Mouse (Mus musculus): Measurements from ENCODE around the gene Tsen15. TPM values are rescaled to one million over a fixed set of nuclear protein-coding genes. Genes with fewer than 3 reads are reported as not detected.

The Tsen15 gene
- 109 and 121 TPM in 2 replicates for polyA plus RNA-seq (2016; fragmentation: Nextera tagmentation; extraction: Ambion mirVana)

DNA sequence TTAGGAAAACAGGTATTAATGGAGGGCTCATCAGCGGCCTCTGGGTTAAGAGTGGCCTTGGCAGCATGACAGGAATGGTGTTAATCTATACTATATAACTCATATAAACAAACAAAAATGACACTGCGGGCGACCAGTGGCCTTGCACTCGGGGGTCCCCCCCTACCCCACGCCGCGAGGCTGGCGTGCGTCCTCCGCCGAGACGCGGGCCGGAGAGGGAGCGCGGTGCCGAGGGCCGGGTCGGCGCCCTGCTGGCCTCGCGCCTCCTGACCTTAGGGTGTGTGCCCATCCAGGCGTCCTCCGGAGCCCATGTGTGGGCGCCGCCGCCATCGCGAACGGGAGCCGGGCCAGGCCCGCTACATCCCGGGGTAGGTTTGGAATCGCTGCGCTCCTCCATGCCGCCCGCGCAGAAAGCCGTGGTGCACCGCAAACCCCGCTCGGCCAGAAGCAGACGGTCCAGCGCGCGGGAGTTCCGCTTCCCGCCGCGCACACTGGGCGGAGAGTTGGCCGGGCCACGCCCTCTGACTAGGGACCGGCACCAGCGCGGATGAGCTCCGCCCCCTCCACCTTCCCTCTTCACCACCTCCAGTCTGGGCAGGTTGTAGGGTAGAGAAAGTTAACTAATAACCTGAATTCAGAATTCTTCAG is at the start of gene Tsen15:
Tsen15 (minus strand) TSS at position 501 of the 648 bp plus-strand sequence.
- Histone ChIP-seq H3K27me3 (ENCODE audit: low read depth, poor library complexity, severe bottlenecking) (no peaks in the 10 kb centered on the region), H3K9me3 (replicated peaks) (no peaks in the 10 kb centered on the region), H3K36me3 (peaks cover 17% of the 10 kb centered on the region), H3K4me1 (no peaks in the 10 kb centered on the region), H3K4me3 (peak within 1 kb of the TSS; percentile 88), H3K27ac (peak within 1 kb of the TSS; percentile 89)
- peak; percentile 88 for DNase-seq (ENCODE audit: low spot score)
- WGBS = under 1% methylated on average over 57 of the region's 57 CpGs

DNA sequence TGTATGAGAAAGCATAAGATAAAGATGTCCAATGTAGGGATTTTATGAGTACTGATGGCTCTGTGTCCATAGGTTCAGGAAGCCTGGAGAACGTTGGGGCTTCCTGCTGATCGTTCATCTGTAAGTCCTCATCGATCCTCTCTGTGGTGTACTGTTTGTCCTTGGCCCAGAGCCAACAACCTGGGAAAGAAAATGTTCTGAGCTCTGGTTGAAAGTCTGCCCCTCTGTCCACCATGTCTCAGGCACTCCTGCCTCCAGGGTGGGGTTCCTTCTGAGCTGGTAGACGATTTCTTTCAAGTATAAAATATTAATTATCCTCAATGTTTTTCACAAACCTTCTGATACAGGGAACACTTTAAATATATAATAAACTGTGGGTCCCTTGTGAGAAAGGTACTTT is 47.7 kb upstream of the Tsen15 start:
- Histone ChIP-seq H3K36me3 (no peaks in the 10 kb centered on the region), H3K9me3 (replicated peaks) (no peaks in the 10 kb centered on the region), H3K27ac (no peak overlapping the region), H3K4me3 (no peak overlapping the region), H3K4me1 (no peaks in the 10 kb centered on the region), H3K27me3 (ENCODE audit: low read depth, poor library complexity, severe bottlenecking) (no peaks in the 10 kb centered on the region)
- WGBS = 91% methylated on average over 4 of the region's 4 CpGs
- no peak for DNase-seq (ENCODE audit: low spot score)

GRCm38 (mm10) chr1:152429805-152430204 is 43.3 kb upstream of the Tsen15 start:
- no peaks in the 10 kb centered on the region for H3K27me3 ChIP-seq (ENCODE audit: low read depth, poor library complexity, severe bottlenecking)
- no peaks in the 10 kb centered on the region for H3K4me1 ChIP-seq
- no peak overlapping the region for H3K27ac ChIP-seq
- H3K36me3 ChIP-seq = no peaks in the 10 kb centered on the region
- DNase-seq (ENCODE audit: low spot score) = no peak
- WGBS = 91% methylated on average over 7 of the region's 7 CpGs
- H3K4me3 ChIP-seq = no peak overlapping the region
- no peaks in the 10 kb centered on the region for H3K9me3 ChIP-seq (replicated peaks)

GRCm38 (mm10) chr1:152427912-152428581 is 41.6 kb upstream of the Tsen15 start:
- no peak overlapping the region for H3K4me3 ChIP-seq
- H3K27me3 ChIP-seq (ENCODE audit: low read depth, poor library complexity, severe bottlenecking) = no peaks in the 10 kb centered on the region
- H3K36me3 ChIP-seq = no peaks in the 10 kb centered on the region
- peaks cover 6% of the 10 kb centered on the region for H3K4me1 ChIP-seq
- H3K27ac ChIP-seq = no peak overlapping the region
- DNase-seq (ENCODE audit: low spot score) = no peak
- no peaks in the 10 kb centered on the region for H3K9me3 ChIP-seq (replicated peaks)
- WGBS = 61% methylated on average over 12 of the region's 12 CpGs

- no peak for DNase-seq (ENCODE audit: low spot score)
- 79% methylated on average over 3 of the region's 3 CpGs for WGBS
Observed at GRCm38 (mm10) chr1:152423052-152423451, 36.6 kb upstream of the Tsen15 start.

GRCm38 (mm10) chr1:152422295-152422694 is 35.8 kb upstream of the Tsen15 start:
- no peaks in the 10 kb centered on the region for H3K9me3 ChIP-seq (replicated peaks)
- no peaks in the 10 kb centered on the region for H3K27me3 ChIP-seq (ENCODE audit: low read depth, poor library complexity, severe bottlenecking)
- H3K4me1 ChIP-seq = peaks cover 25% of the 10 kb centered on the region
- no peaks in the 10 kb centered on the region for H3K36me3 ChIP-seq
- 74% methylated on average over 3 of the region's 3 CpGs for WGBS
- no peak overlapping the region for H3K4me3 ChIP-seq
- DNase-seq (ENCODE audit: low spot score) = no peak
- no peak overlapping the region for H3K27ac ChIP-seq

More at GRCm38 (mm10) chr1:152423052-152423451, 36.6 kb upstream of the Tsen15 start:
- Histone ChIP-seq H3K4me1 (peaks cover 18% of the 10 kb centered on the region), H3K36me3 (no peaks in the 10 kb centered on the region), H3K27me3 (ENCODE audit: low read depth, poor library complexity, severe bottlenecking) (no peaks in the 10 kb centered on the region), H3K9me3 (replicated peaks) (no peaks in the 10 kb centered on the region), H3K27ac (no peak overlapping the region), H3K4me3 (no peak overlapping the region)

GRCm38 (mm10) chr1:152417602-152418001 is 31.1 kb upstream of the Tsen15 start:
- no peak overlapping the region for H3K4me3 ChIP-seq
- no peaks in the 10 kb centered on the region for H3K36me3 ChIP-seq
- peak; percentile 37 for DNase-seq (ENCODE audit: low spot score)
- no peaks in the 10 kb centered on the region for H3K27me3 ChIP-seq (ENCODE audit: low read depth, poor library complexity, severe bottlenecking)
- WGBS = 11% methylated on average over 5 of the region's 5 CpGs
- H3K9me3 ChIP-seq (replicated peaks) = no peaks in the 10 kb centered on the region
- H3K4me1 ChIP-seq = peaks cover 16% of the 10 kb centered on the region
- no peak overlapping the region for H3K27ac ChIP-seq

DNA sequence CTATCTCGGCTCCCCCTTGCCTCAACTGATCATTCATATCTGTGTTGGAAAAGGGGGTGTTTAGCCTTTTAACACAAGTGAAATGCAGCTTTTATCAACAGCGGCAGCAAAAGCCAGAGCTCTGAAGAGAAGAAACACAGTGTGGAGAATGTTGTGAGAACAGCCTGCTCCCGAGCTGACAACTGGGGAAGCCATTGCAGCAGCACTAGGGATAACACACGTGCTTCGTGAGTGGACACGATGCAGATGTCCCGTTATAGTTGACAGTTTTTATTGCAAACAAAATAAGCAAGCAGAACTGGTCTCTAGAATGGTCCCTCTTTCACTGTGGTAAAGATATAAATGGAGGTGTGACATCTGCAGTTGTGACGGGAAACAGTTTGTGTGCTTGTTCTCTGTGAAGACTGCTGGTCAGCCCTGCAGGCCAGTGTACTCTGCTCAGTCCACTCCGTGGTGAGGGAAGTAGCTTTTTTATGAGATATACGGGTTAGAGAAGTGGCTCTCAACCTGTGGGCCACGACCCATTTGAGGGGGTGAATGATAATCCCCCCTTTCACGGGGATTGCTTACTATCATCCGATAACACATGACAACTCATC is 29.9 kb upstream of the Tsen15 start:
- Histone ChIP-seq H3K36me3 (no peaks in the 10 kb centered on the region), H3K4me3 (no peak overlapping the region), H3K27me3 (ENCODE audit: low read depth, poor library complexity, severe bottlenecking) (no peaks in the 10 kb centered on the region), H3K27ac (no peak overlapping the region), H3K9me3 (replicated peaks) (no peaks in the 10 kb centered on the region), H3K4me1 (peaks cover 14% of the 10 kb centered on the region)
- no peak for DNase-seq (ENCODE audit: low spot score)
- WGBS = 74% methylated on average over 13 of the region's 13 CpGs

DNA sequence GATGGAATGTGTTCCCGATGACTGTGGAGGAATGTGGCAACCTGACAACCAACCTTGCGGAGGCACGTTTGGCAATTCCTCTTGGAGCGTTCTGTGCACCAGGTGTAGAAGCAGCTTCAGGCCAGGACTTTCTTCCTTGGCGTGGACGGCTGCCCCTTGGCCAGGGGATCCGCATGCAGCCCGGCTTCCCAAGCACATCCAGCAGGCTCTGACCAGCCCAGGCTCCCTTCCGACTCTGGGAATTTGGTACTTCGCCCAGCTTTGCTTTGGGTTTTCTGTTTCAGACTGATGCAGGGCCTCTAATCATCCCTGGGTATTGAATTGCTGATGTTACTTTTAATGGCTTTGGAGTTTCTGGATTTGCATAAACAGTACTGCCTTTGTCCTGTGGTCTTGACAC is 28.0 kb upstream of the Tsen15 start:
- Histone ChIP-seq H3K4me1 (peaks cover 9% of the 10 kb centered on the region), H3K36me3 (no peaks in the 10 kb centered on the region), H3K27me3 (ENCODE audit: low read depth, poor library complexity, severe bottlenecking) (no peaks in the 10 kb centered on the region), H3K27ac (no peak overlapping the region), H3K4me3 (no peak overlapping the region), H3K9me3 (replicated peaks) (no peaks in the 10 kb centered on the region)
- no peak for DNase-seq (ENCODE audit: low spot score)
- 79% methylated on average over 10 of the region's 10 CpGs for WGBS

DNA sequence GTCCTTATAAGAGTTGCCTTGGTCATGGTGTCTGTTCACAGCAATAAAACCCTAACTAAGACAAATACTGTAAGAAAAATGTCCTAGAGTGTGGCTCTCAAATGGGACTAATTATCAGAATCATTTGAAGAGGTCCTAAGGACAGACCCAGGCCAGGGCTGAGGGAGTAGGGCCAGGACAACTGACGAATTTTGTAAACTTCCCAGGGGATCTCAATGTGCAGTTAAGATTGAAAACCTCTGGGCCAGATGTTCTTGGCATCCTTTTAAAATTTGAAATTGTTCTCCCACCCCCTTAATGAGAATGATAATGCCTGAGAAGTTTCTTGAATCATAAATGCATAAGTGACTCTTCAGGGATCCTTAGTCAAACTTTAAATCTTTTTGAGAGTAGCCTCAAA is 27.5 kb upstream of the Tsen15 start:
- Histone ChIP-seq H3K27me3 (ENCODE audit: low read depth, poor library complexity, severe bottlenecking) (no peaks in the 10 kb centered on the region), H3K27ac (no peak overlapping the region), H3K4me1 (peaks cover 9% of the 10 kb centered on the region), H3K36me3 (no peaks in the 10 kb centered on the region), H3K9me3 (replicated peaks) (no peaks in the 10 kb centered on the region), H3K4me3 (no peak overlapping the region)
- WGBS = 69% methylated on average over 1 of the region's 1 CpGs
- DNase-seq (ENCODE audit: low spot score) = no peak

DNA sequence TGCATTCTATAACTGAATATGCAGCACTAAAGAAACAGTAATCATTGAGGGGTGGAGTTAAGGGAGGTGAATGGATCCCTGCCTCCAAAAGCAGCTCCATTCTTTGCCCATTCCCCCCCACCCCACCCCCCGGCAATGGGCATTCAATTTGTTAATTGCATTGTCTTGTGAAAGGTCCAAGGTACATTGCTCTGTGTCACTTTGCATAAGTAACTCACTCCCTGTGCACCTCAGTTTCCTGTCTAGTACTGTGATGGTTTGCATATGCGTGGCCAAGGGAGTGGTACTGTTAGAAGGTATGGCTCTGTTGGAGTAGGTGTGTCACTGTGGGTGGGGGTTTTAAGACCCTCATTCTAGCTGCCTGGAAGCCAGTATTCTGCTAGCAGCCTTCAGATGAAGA is 26.6 kb upstream of the Tsen15 start:
- H3K9me3 ChIP-seq (replicated peaks) = no peaks in the 10 kb centered on the region
- H3K27me3 ChIP-seq (ENCODE audit: low read depth, poor library complexity, severe bottlenecking) = no peaks in the 10 kb centered on the region
- 98% methylated on average over 2 of the region's 2 CpGs for WGBS
- peaks cover 9% of the 10 kb centered on the region for H3K4me1 ChIP-seq
- H3K4me3 ChIP-seq = no peak overlapping the region
- H3K27ac ChIP-seq = no peak overlapping the region
- no peaks in the 10 kb centered on the region for H3K36me3 ChIP-seq
- no peak for DNase-seq (ENCODE audit: low spot score)

DNA sequence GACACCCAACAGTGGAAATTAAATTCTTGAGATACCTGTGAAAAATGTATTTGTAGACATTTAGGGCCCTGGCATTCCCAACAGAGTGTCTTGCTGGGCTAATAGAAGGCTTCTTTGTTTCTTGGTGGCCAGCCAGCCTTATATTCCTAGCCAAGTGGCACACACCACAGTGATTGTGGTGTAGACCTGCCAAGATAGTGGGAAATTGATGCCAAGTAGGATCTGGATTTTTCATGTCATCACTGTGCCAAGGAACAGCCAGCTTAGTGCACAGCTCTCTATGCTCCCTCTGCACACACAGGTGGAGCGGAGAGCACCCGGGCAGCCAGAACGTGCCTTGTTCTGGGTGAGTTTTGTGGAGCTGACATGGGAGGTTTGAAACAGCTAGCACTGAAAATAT is 24.2 kb upstream of the Tsen15 start:
- DNase-seq (ENCODE audit: low spot score) = no peak
- Histone ChIP-seq H3K27ac (no peak overlapping the region), H3K9me3 (replicated peaks) (no peaks in the 10 kb centered on the region), H3K4me1 (peaks cover 8% of the 10 kb centered on the region), H3K4me3 (no peak overlapping the region), H3K36me3 (no peaks in the 10 kb centered on the region), H3K27me3 (ENCODE audit: low read depth, poor library complexity, severe bottlenecking) (no peaks in the 10 kb centered on the region)
- WGBS = 91% methylated on average over 3 of the region's 3 CpGs

GRCm38 (mm10) chr1:152409356-152409755 is 22.9 kb upstream of the Tsen15 start:
- H3K4me1 ChIP-seq = peaks cover 8% of the 10 kb centered on the region
- no peaks in the 10 kb centered on the region for H3K27me3 ChIP-seq (ENCODE audit: low read depth, poor library complexity, severe bottlenecking)
- H3K36me3 ChIP-seq = no peaks in the 10 kb centered on the region
- WGBS = 86% methylated on average over 4 of the region's 4 CpGs
- DNase-seq (ENCODE audit: low spot score) = no peak
- H3K4me3 ChIP-seq = no peak overlapping the region
- H3K9me3 ChIP-seq (replicated peaks) = no peaks in the 10 kb centered on the region
- no peak overlapping the region for H3K27ac ChIP-seq

Data from limb, embryonic 10.5 days (tissue).